In the genomic region with DNA sequence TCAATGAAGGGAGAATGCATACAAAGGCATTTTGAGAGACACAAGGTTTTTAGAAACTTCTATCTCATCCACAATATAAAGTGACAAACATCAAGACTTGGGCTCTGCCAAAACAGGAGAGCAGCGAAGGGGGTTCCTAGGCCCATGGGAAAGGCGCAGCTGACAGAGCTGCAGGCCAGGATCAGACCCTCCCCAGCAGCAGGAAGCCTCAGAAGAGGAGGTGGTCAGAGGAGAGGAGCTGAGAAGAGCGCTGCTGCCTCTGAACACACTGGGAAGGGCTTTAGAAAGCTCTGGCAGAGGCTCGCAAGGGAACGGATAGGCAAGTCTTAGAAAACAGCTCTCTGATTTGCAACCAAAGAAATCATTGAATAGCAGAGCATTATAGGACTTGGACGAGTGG, we compare ENCODE assay signal across 16 mouse cellular contexts. TPM values are rescaled to one million over a fixed set of nuclear protein-coding genes. Genes with fewer than 3 reads are reported as not detected.
"Had no signal": no experiment of that assay in that cellular context is flagged by ENCODE, and none has a peak within 500 bp of the region (broad histone marks: within the 10 kb centered on the region; RNA-seq: fewer than 3 reads in every experiment).

No protein-coding gene starts in this region.

- H3K4me2 ChIP-seq: liver, embryonic 11.5 days; liver, embryonic 15.5 days; neural tube, embryonic 12.5 days had no signal

- H3K27me3 ChIP-seq: liver, embryonic 15.5 days; neural tube, embryonic 12.5 days had no signal

- H3K9ac ChIP-seq: liver, embryonic 15.5 days; neural tube, embryonic 12.5 days had no signal

- H3K27ac ChIP-seq: layer of hippocampus, adult 2 months; limb, embryonic 10.5 days; liver, embryonic 15.5 days; neural tube, embryonic 12.5 days; stomach, postnatal 0 days had no signal

- H3K36me3 ChIP-seq: limb, embryonic 10.5 days; liver, embryonic 15.5 days had no signal

- DNase-seq: kidney, postnatal 10 days; kidney, postnatal 4 days; lung, adult 2 months; lung, postnatal 36 days; thymus, adult 2 months; thymus, postnatal 25 days had no signal

- H3K4me1 ChIP-seq: liver, embryonic 15.5 days; neural tube, embryonic 12.5 days had no signal

- ATAC-seq: lung, postnatal 0 days had no signal

- H3K9me3 ChIP-seq: limb, embryonic 10.5 days; liver, embryonic 15.5 days; neural tube, embryonic 12.5 days had no signal

- H3K4me3 ChIP-seq: layer of hippocampus, adult 2 months; limb, embryonic 10.5 days; liver, embryonic 15.5 days; neural tube, embryonic 12.5 days had no signal

RNA-seq across cellular contexts. Expression of a gene that starts 24.4 kb away (rescaled TPM):
- total RNA-seq: megakaryocyte progenitor cell, adult 5-6 weeks; monocyte, adult 5-6 weeks; neutrophil, adult 5-6 weeks had no signal

RNA-seq across cellular contexts. Expression of a gene that starts 59.2 kb away (rescaled TPM):
- total RNA-seq: monocyte, adult 5-6 weeks had no signal
